ENCODE assay signal across 17 mouse cellular contexts in the genomic region with DNA sequence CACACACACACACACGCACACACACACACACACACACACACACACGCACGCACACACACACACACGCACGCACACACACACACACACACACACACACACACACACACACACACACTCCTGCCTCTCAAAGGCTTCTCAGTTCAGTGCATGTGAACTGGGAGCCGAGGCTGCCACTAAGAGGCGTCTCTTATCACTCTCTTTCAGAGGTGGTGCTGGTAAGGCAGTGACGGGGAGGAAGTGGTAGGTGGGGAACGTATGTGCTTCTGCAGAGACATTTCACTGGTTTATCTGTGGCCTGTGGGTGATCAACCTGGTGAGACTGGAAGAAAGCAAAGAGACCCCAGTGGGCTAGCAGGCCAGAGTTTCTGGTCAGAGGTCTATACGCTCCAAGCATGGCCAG. TPM values are rescaled to one million over a fixed set of nuclear protein-coding genes. Genes with fewer than 3 reads are reported as not detected.
DNase-seq lines count a peak whose midpoint lies in the region; ATAC-seq lines count a peak whose summit lies in the region.
"Had no signal": no experiment of that assay in that cellular context is flagged by ENCODE, and none has a peak within 500 bp of the region (broad histone marks: within the 10 kb centered on the region; RNA-seq: fewer than 3 reads in every experiment).

No protein-coding gene starts in this region.

- no peak overlapping the region for H3K4me2 ChIP-seq in liver, embryonic 16.5 days (ENCODE audit: low read depth, low read length)
- H3K4me2 ChIP-seq: embryonic facial prominence, embryonic 12.5 days; forebrain, embryonic 13.5 days; midbrain, embryonic 12.5 days; neural tube, embryonic 13.5 days had no signal

- no peaks in the 10 kb centered on the region for H3K27me3 ChIP-seq in liver, embryonic 16.5 days (ENCODE audit: control insufficient read depth, insufficient read depth, low read depth, low read length)
- H3K27me3 ChIP-seq: CH12.LX; embryonic facial prominence, embryonic 12.5 days; forebrain, embryonic 13.5 days; midbrain, embryonic 12.5 days; neural tube, embryonic 13.5 days had no signal

- H3K4me3 ChIP-seq in liver, embryonic 16.5 days (ENCODE audit: low read depth, low read length): no peak overlapping the region
- H3K4me3 ChIP-seq: embryonic facial prominence, embryonic 12.5 days; forebrain, embryonic 13.5 days; midbrain, embryonic 12.5 days; neural tube, embryonic 13.5 days had no signal

- peak; percentile 84 for ATAC-seq in CD4-positive, CD25-positive, alpha-beta regulatory T cell, adult 4 months
- ATAC-seq in erythroblast, adult 5-6 weeks (replicated peaks; ENCODE audit: low FRiP score, poor library complexity, severe bottlenecking): 0 out of 2 replicates have a peak, but pooled peaks have one; percentile 66
- ATAC-seq in liver, embryonic 16.5 days (ENCODE audit: low read depth): peak; percentile 54
- ATAC-seq: forebrain, embryonic 13.5 days had no signal

- no peaks in the 10 kb centered on the region for H3K36me3 ChIP-seq in liver, embryonic 16.5 days (ENCODE audit: control insufficient read depth, insufficient read depth)
- H3K36me3 ChIP-seq: embryonic facial prominence, embryonic 12.5 days; midbrain, embryonic 12.5 days; neural tube, embryonic 13.5 days had no signal

- H3K9ac ChIP-seq in liver, embryonic 16.5 days (ENCODE audit: low read depth, low read length): no peak overlapping the region
- H3K9ac ChIP-seq: embryonic facial prominence, embryonic 12.5 days; forebrain, embryonic 13.5 days; midbrain, embryonic 12.5 days; neural tube, embryonic 13.5 days had no signal

- peaks cover 5% of the 10 kb centered on the region for H3K4me1 ChIP-seq in liver, embryonic 16.5 days (ENCODE audit: control insufficient read depth, low read depth, low read length)
- H3K4me1 ChIP-seq: embryonic facial prominence, embryonic 12.5 days; forebrain, embryonic 13.5 days; midbrain, embryonic 12.5 days; neural tube, embryonic 13.5 days had no signal

- 23% methylated on average over 6 of the region's 10 CpGs for WGBS in liver, embryonic 16.5 days (ENCODE audit: insufficient replicate concordance)

- peak; percentile 85 for DNase-seq in thymus, postnatal 0 days (ENCODE audit: low spot score)
- DNase-seq in left cerebral cortex, adult 8-10 months (ENCODE audit: low spot score in 2 of 2): no peak
- DNase-seq in right cerebral cortex, adult 2 months (ENCODE audit: low spot score in 2 of 2): no peak
- no peak for DNase-seq in gastrocnemius, adult 8-10 months (ENCODE audit: low spot score in 2 of 2)
- no peak for DNase-seq in adrenal gland, adult 2 months
- DNase-seq: cerebellum, adult 9-10 months; kidney, postnatal 4 days; left cerebral cortex, postnatal 4 days; right cerebral cortex, postnatal 14 days had no signal

- H3K9me3 ChIP-seq in liver, embryonic 16.5 days (replicated peaks; ENCODE audit: control insufficient read depth, low read length): no peaks in the 10 kb centered on the region

- H3K27ac ChIP-seq in liver, embryonic 16.5 days (ENCODE audit: low read length): no peak overlapping the region
- H3K27ac ChIP-seq: embryonic facial prominence, embryonic 12.5 days; forebrain, embryonic 13.5 days; midbrain, embryonic 12.5 days; neural tube, embryonic 13.5 days had no signal

RNA-seq across cellular contexts. Expression of gene Itgal, which starts 10.9 kb away (rescaled TPM):
- 100 to 1,000 TPM; 169 to 297 TPM for polyA plus RNA-seq in CD4-positive, CD25-positive, alpha-beta regulatory T cell, adult 4 months (2017; shearing (Covaris generic))
- total RNA-seq in erythroblast, adult 5-6 weeks (2015; ENCODE audit: low replicate concordance): 29.0 and 34.4 TPM in 2 replicates
- total RNA-seq in erythroblast, adult 5-6 weeks (2017; ENCODE audit: low replicate concordance): 4.0 and 10.4 TPM in 2 replicates
- 5.4 and 6.7 TPM in 2 replicates for polyA plus RNA-seq in liver, embryonic 16.5 days (2015; fragmentation: Nextera tagmentation; extraction: Ambion mirVana)
- 81.6 and 96.5 TPM in 2 replicates for polyA plus RNA-seq in thymus, postnatal 0 days (2015; fragmentation: Nextera tagmentation; extraction: Ambion mirVana)
- total RNA-seq in left cerebral cortex, adult 8-10 months (2022): under 1 TPM; 0.44 to 0.91 (median 0.83) TPM
- under 1 TPM; 0.07 to 0.25 (median 0.17) TPM for total RNA-seq in gastrocnemius, adult 8-10 months (2022)
- 1 to 10 TPM; 1.7 to 2.4 TPM for total RNA-seq in adrenal gland, adult 2 months (2021)
- 1.6 and 1.7 TPM in 2 replicates for polyA plus RNA-seq in adrenal gland, adult 2 months (2012; rRNA removed)

RNA-seq across cellular contexts. Expression of gene Sephs2, which starts 11.3 kb away (rescaled TPM):
- polyA plus RNA-seq in CD4-positive, CD25-positive, alpha-beta regulatory T cell, adult 4 months (2017; shearing (Covaris generic)): 10 to 100 TPM; 17.3 to 23.4 TPM
- total RNA-seq in erythroblast, adult 5-6 weeks (2015; ENCODE audit: low replicate concordance): 15.6 and 18.8 TPM in 2 replicates
- total RNA-seq in erythroblast, adult 5-6 weeks (2017; ENCODE audit: low replicate concordance): 20.2 and 34.8 TPM in 2 replicates
- polyA plus RNA-seq in liver, embryonic 16.5 days (2015; fragmentation: Nextera tagmentation; extraction: Ambion mirVana): 164 and 180 TPM in 2 replicates
- 146 and 151 TPM in 2 replicates for polyA plus RNA-seq in thymus, postnatal 0 days (2015; fragmentation: Nextera tagmentation; extraction: Ambion mirVana)
- 10 to 100 TPM; 36.1 to 40.8 (median 38.1) TPM for total RNA-seq in left cerebral cortex, adult 8-10 months (2022)
- 10 to 100 TPM; 38.1 to 45.4 (median 41.6) TPM for total RNA-seq in gastrocnemius, adult 8-10 months (2022)
- total RNA-seq in adrenal gland, adult 2 months (2021): 100 to 1,000 TPM in 1 of 2 experiments, 10 to 100 TPM in 1; 90.0 to 118 TPM
- polyA plus RNA-seq in adrenal gland, adult 2 months (2012; rRNA removed): 41.8 and 46.5 TPM in 2 replicates

RNA-seq across cellular contexts. Expression of gene Dctpp1, which starts 24.6 kb away (rescaled TPM):
- polyA plus RNA-seq in CD4-positive, CD25-positive, alpha-beta regulatory T cell, adult 4 months (2017; shearing (Covaris generic)): 10 to 100 TPM; 39.7 to 50.1 TPM
- 14.0 and 24.8 TPM in 2 replicates for total RNA-seq in erythroblast, adult 5-6 weeks (2015; ENCODE audit: low replicate concordance)
- total RNA-seq in erythroblast, adult 5-6 weeks (2017; ENCODE audit: low replicate concordance): 2.0 and 8.6 TPM in 2 replicates
- 79.8 and 83.4 TPM in 2 replicates for polyA plus RNA-seq in liver, embryonic 16.5 days (2015; fragmentation: Nextera tagmentation; extraction: Ambion mirVana)
- 181 and 213 TPM in 2 replicates for polyA plus RNA-seq in thymus, postnatal 0 days (2015; fragmentation: Nextera tagmentation; extraction: Ambion mirVana)
- total RNA-seq in left cerebral cortex, adult 8-10 months (2022): 10 to 100 TPM; 24.3 to 28.3 (median 26.0) TPM
- 10 to 100 TPM; 31.3 to 38.3 (median 33.9) TPM for total RNA-seq in gastrocnemius, adult 8-10 months (2022)
- total RNA-seq in adrenal gland, adult 2 months (2021): 10 to 100 TPM; 34.7 to 37.6 TPM
- 45.1 and 57.1 TPM in 2 replicates for polyA plus RNA-seq in adrenal gland, adult 2 months (2012; rRNA removed)

RNA-seq across cellular contexts. Expression of gene Zfp771, which starts 41.1 kb away (rescaled TPM):
- polyA plus RNA-seq in CD4-positive, CD25-positive, alpha-beta regulatory T cell, adult 4 months (2017; shearing (Covaris generic)): 1 to 10 TPM; 1.3 to 1.6 TPM
- total RNA-seq in erythroblast, adult 5-6 weeks (2015; ENCODE audit: low replicate concordance): 1.7 TPM in 1 of 2 replicates, not detected in the other
- 0.70 TPM in 1 of 2 replicates, not detected in the other for total RNA-seq in erythroblast, adult 5-6 weeks (2017; ENCODE audit: low replicate concordance)
- polyA plus RNA-seq in liver, embryonic 16.5 days (2015; fragmentation: Nextera tagmentation; extraction: Ambion mirVana): 11.0 and 13.8 TPM in 2 replicates
- 34.7 and 37.0 TPM in 2 replicates for polyA plus RNA-seq in thymus, postnatal 0 days (2015; fragmentation: Nextera tagmentation; extraction: Ambion mirVana)
- total RNA-seq in left cerebral cortex, adult 8-10 months (2022): 10 to 100 TPM; 49.5 to 55.5 (median 53.6) TPM
- 10 to 100 TPM; 13.7 to 21.0 (median 18.3) TPM for total RNA-seq in gastrocnemius, adult 8-10 months (2022)
- 10 to 100 TPM; 27.1 to 32.4 TPM for total RNA-seq in adrenal gland, adult 2 months (2021)
- polyA plus RNA-seq in adrenal gland, adult 2 months (2012; rRNA removed): 295 and 338 TPM in 2 replicates

RNA-seq across cellular contexts. Expression of gene Sept1, which starts 52.2 kb away (rescaled TPM):
- polyA plus RNA-seq in CD4-positive, CD25-positive, alpha-beta regulatory T cell, adult 4 months (2017; shearing (Covaris generic)): 100 to 1,000 TPM; 819 to 912 TPM
- 189 and 204 TPM in 2 replicates for total RNA-seq in erythroblast, adult 5-6 weeks (2015; ENCODE audit: low replicate concordance)
- 179 and 191 TPM in 2 replicates for total RNA-seq in erythroblast, adult 5-6 weeks (2017; ENCODE audit: low replicate concordance)
- 10.1 and 11.1 TPM in 2 replicates for polyA plus RNA-seq in liver, embryonic 16.5 days (2015; fragmentation: Nextera tagmentation; extraction: Ambion mirVana)
- polyA plus RNA-seq in thymus, postnatal 0 days (2015; fragmentation: Nextera tagmentation; extraction: Ambion mirVana): 638 and 684 TPM in 2 replicates
- total RNA-seq in left cerebral cortex, adult 8-10 months (2022): 1 to 10 TPM; 3.1 to 7.1 (median 5.4) TPM
- total RNA-seq in gastrocnemius, adult 8-10 months (2022): 1 to 10 TPM; 1.0 to 2.8 (median 1.4) TPM
- 10 to 100 TPM in 1 of 2 experiments, 1 to 10 TPM in 1; 7.1 to 11.4 TPM for total RNA-seq in adrenal gland, adult 2 months (2021)
- polyA plus RNA-seq in adrenal gland, adult 2 months (2012; rRNA removed): 8.6 and 10.9 TPM in 2 replicates
